Mouse (Mus musculus) bone marrow, adult 2 months (tissue): ENCODE measurements around the gene Gm10721.
"Not testable (repeated sequence)": the region's sequence is repeated elsewhere in the genome, so short reads cannot be mapped to it uniquely, and the experiment has no call there.

Experiments used
- CTCF ChIP-seq: fragments of 200-500 bp; IDR thresholded peaks from 2 replicates; pipeline ENCODE4 v1.5.1; 2011; ENCODE audit warnings: low read length, control low read depth; ENCODE audit not compliant: control insufficient read depth, insufficient read depth
- POLR2A ChIP-seq: fragments of 200-500 bp; IDR thresholded peaks from 2 replicates; pipeline ENCODE4 v1.6.1; 2011; ENCODE audit warnings: low read depth, mild to moderate bottlenecking, control low read depth, low read length, borderline replicate concordance; ENCODE audit not compliant: control insufficient read depth

DNA sequence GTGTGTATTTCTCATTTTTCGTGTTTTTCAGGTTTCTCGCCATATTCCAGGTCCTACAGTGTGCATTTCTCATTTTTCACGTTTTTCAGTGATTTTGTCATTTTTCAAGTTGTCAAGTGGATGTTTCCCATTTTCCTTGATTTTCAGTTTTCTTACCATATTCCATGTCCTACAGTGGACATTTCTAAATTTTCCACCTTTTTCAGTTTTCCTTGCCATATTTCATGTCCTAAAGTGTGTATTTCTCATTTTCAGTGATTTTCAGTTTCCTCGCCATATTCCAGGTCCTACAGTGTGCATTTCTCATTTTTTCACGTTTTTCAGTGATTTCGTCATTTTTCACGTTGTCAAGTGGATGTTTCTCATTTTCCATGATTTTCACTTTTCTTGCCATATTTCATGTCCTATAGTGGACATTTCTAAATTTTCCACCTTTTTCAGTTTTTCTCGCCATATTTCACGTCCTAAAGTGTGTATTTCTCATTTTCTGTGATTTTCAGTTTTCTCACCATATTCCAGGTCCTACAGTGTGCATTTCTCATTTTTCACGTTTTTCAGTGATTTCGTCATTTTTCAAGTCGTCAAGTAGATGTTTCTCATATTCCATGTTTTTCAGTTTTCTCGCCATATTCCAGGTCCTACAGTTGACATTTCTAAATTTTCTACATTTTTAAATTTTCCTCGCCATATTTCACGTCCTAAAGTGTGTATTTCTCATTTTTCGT is 16.5 kb downstream of the Gm10721 start:
- TF ChIP-seq POLR2A, CTCF: not testable (repeated sequence)
